Mouse (Mus musculus): ENCODE results near the gene Clec4e. TPM values are rescaled to one million over a fixed set of nuclear protein-coding genes. Genes with fewer than 3 reads are reported as not detected.

Gene Clec4e
- polyA plus RNA-seq (2017; shearing (Covaris generic)), result 0.16 TPM

GRCm38 (mm10) chr6:123289753-123290152 is at the start of gene Clec4e:
Gene Clec4e, minus strand, starts transcription at chr6:123289870.

GRCm38 (mm10) chr6:123308033-123308432 is 18.4 kb upstream of the Clec4e start, which contains the start of gene Vmn2r19:
Gene Vmn2r19, plus strand, starts transcription at chr6:123308333.

GRCm38 (mm10) chr6:123261555-123262161 is 28.0 kb downstream of the Clec4e start, which contains the start of gene Clec4d:
Gene Clec4d, plus strand, starts transcription at chr6:123262111.

Other genes starting within 250 kb of the Clec4e start
- not detected for gene Clec4b1, start 239.9 kb downstream of the Clec4e start, polyA plus RNA-seq (2017; shearing (Covaris generic))
- not detected for gene Clec4a2, start 183.4 kb downstream of the Clec4e start, polyA plus RNA-seq (2017; shearing (Covaris generic))
- gene Clec4b2, start 117.0 kb downstream of the Clec4e start, polyA plus RNA-seq (2017; shearing (Covaris generic)), result not detected
- not detected for gene Clec4n, start 60.0 kb downstream of the Clec4e start, polyA plus RNA-seq (2017; shearing (Covaris generic))
- not detected for gene Clec4d, start 27.8 kb downstream of the Clec4e start, polyA plus RNA-seq (2017; shearing (Covaris generic))
- not detected for gene Vmn2r19, start 18.5 kb upstream of the Clec4e start, polyA plus RNA-seq (2017; shearing (Covaris generic))
- gene Vmn2r20, start 128.2 kb upstream of the Clec4e start, polyA plus RNA-seq (2017; shearing (Covaris generic)), result 0.04 TPM
- gene Vmn2r21, start 243.5 kb upstream of the Clec4e start, polyA plus RNA-seq (2017; shearing (Covaris generic)), result not detected

Measured in effector memory CD4-positive, alpha-beta T cell, adult 5 months (primary cell).